Mouse (Mus musculus): ENCODE measurements around the gene Hectd4.
"Not testable (repeated sequence)": the region's sequence is repeated elsewhere in the genome, so short reads cannot be mapped to it uniquely, and the experiment has no call there.

Hectd4 gene

GRCm38 (mm10) chr5:121292309-121293165 lies 72.5 kb downstream of the Hectd4 start:
- no peak for DNase-seq

GRCm38 (mm10) chr5:121305009-121305408 lies 85.0 kb downstream of the Hectd4 start:
- no peak for DNase-seq

- DNase-seq, result no peak
These were observed 87.6 kb downstream of the Hectd4 start for GRCm38 (mm10) chr5:121307620-121308019.

GRCm38 (mm10) chr5:121311576-121311975 lies 91.6 kb downstream of the Hectd4 start:
- DNase-seq, result no peak

GRCm38 (mm10) chr5:121313764-121314474 lies 93.9 kb downstream of the Hectd4 start:
- DNase-seq, result no peak

GRCm38 (mm10) chr5:121326079-121326805 lies 106.2 kb downstream of the Hectd4 start:
- no peak for DNase-seq

- DNase-seq, result no peak
These were observed 109.5 kb downstream of the Hectd4 start for GRCm38 (mm10) chr5:121329333-121330058.

GRCm38 (mm10) chr5:121330154-121330816 lies 110.3 kb downstream of the Hectd4 start:
- not testable (repeated sequence) for DNase-seq

- DNase-seq, result no peak
These were observed 111.7 kb downstream of the Hectd4 start for GRCm38 (mm10) chr5:121331731-121332130.

- DNase-seq, result no peak
These were observed 114.0 kb downstream of the Hectd4 start for GRCm38 (mm10) chr5:121333976-121334375.

GRCm38 (mm10) chr5:121334454-121334853 lies 114.4 kb downstream of the Hectd4 start:
- no peak for DNase-seq

- no peak for DNase-seq
These were observed 115.4 kb downstream of the Hectd4 start for GRCm38 (mm10) chr5:121335426-121335825.

- DNase-seq, result no peak
These were observed 116.0 kb downstream of the Hectd4 start for GRCm38 (mm10) chr5:121336009-121336408.

GRCm38 (mm10) chr5:121336776-121337175 lies 116.8 kb downstream of the Hectd4 start:
- DNase-seq, result no peak

GRCm38 (mm10) chr5:121339507-121340230 lies 119.7 kb downstream of the Hectd4 start:
- DNase-seq, result no peak

- DNase-seq, result no peak
These were observed 121.0 kb downstream of the Hectd4 start for GRCm38 (mm10) chr5:121340965-121341473.

- DNase-seq, result no peak
These were observed 122.5 kb downstream of the Hectd4 start for GRCm38 (mm10) chr5:121342490-121342889.

- DNase-seq, result no peak
These were observed 124.0 kb downstream of the Hectd4 start for GRCm38 (mm10) chr5:121343997-121344396.

- no peak for DNase-seq
These were observed 139.2 kb downstream of the Hectd4 start for GRCm38 (mm10) chr5:121359229-121359628.

- no peak for DNase-seq
These were observed 141.7 kb downstream of the Hectd4 start for GRCm38 (mm10) chr5:121361696-121362095.

- DNase-seq, result no peak
These were observed 143.4 kb downstream of the Hectd4 start for GRCm38 (mm10) chr5:121363441-121363840.
